Mouse (Mus musculus) erythroblast, embryonic 14.5 days (primary cell): Measurements from ENCODE around the gene Hivep3.

Experiments used
- GATA1 ChIP-seq: IDR thresholded peaks from 2 replicates; pipeline ENCODE4 v1.6.1; 2012; ENCODE audit warnings: low read length, inconsistent platforms, mixed read lengths
- TAL1 ChIP-seq: IDR thresholded peaks from 3 replicates; pipeline ENCODE4 v1.6.1; 2012; ENCODE audit warnings: low read length, inconsistent platforms, mixed read lengths

DNA sequence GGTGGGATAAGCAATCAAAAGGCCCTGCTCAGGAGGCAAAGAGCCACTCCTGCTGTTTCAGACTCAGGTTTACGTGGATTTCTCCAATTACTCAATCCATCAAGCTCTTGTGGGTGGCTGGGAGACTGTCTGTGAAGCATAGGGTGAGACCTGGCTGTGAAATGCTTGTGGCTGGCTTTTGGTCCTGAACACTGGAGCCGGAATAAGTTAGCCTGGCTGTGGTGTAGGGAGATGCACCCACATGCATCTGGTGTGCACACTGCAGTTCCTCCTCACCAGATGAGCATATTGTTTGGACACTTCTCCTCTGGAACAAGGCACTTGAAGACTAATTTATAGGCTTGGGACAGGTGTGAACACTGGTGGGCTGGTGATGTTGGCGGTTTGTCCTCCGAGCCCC is 170.7 kb downstream of the Hivep3 start:
- no peak for TF ChIP-seq TAL1
- TF ChIP-seq GATA1 = no peak
